Mouse (Mus musculus) myocyte (in vitro differentiated cells): ENCODE measurements around the gene Sfxn1. TPM values are rescaled to one million over a fixed set of nuclear protein-coding genes. Genes with fewer than 3 reads are reported as not detected.

Experiments
- H3K27me3 ChIP-seq: one replicate; pipeline ENCODE4 v1.6.1; 2011; ENCODE audit not compliant: control insufficient read depth, insufficient read depth, insufficient read length
- H3K36me3 ChIP-seq: one replicate; pipeline ENCODE4 v1.6.1; 2011; ENCODE audit not compliant: control insufficient read depth, insufficient read depth
- H3K4me2 ChIP-seq: one replicate; pipeline ENCODE4 v1.6.1; 2011; ENCODE audit warnings: low read depth, control low read depth
- H3K4me3 ChIP-seq: one replicate; pipeline ENCODE4 v1.5.1; 2011; ENCODE audit warnings: mild to moderate bottlenecking, control low read depth, moderate library complexity
- H3K79me2 ChIP-seq: one replicate; pipeline ENCODE4 v1.6.1; 2011; ENCODE audit not compliant: control insufficient read depth, insufficient read depth
- H3ac ChIP-seq: one replicate; pipeline ENCODE4 v1.6.1; 2011; ENCODE audit not compliant: control insufficient read depth, insufficient read length
- CEBPB ChIP-seq: IDR thresholded peaks from 2 replicates; pipeline ENCODE4 v1.6.1; 2011; ENCODE audit warnings: mild to moderate bottlenecking, moderate library complexity; ENCODE audit not compliant: poor library complexity, insufficient read depth, severe bottlenecking
- E2F4 ChIP-seq: IDR thresholded peaks from one replicate; pipeline ENCODE4 v1.6.1; 2011; ENCODE audit warnings: mild to moderate bottlenecking, control low read depth, moderate library complexity; ENCODE audit not compliant: insufficient read depth
- MAX ChIP-seq: IDR thresholded peaks from one replicate; pipeline ENCODE4 v1.6.1; 2011; ENCODE audit warnings: low read depth, mild to moderate bottlenecking, control low read depth
- MYOD1 ChIP-seq, 3 experiments: IDR thresholded peaks; one replicate each; pipeline ENCODE4 v1.6.1; 2011; ENCODE audit warnings: control low read depth in 2 of 3, low read depth in 2 of 3, mild to moderate bottlenecking in 2 of 3, moderate library complexity in 1 of 3; ENCODE audit not compliant: insufficient read length in 2 of 3, control insufficient read depth in 1 of 3
- MYOG ChIP-seq, 3 experiments: IDR thresholded peaks; one replicate each; pipeline ENCODE4 v1.6.1; 2011; ENCODE audit warnings: control low read depth in 2 of 3, low read depth in 2 of 3, mild to moderate bottlenecking in 2 of 3; ENCODE audit not compliant: insufficient read length in 2 of 3, control insufficient read depth in 1 of 3, insufficient read depth in 1 of 3
- POLR2A ChIP-seq: IDR thresholded peaks from one replicate; pipeline ENCODE4 v1.6.1; 2011; ENCODE audit warnings: low read depth, mild to moderate bottlenecking, control low read depth, moderate library complexity; ENCODE audit not compliant: insufficient read length
- POLR2AphosphoS2 ChIP-seq: IDR thresholded peaks from one replicate; pipeline ENCODE4 v1.6.1; 2011; ENCODE audit warnings: low read depth, control low read depth; ENCODE audit not compliant: insufficient read length
- REST ChIP-seq: IDR thresholded peaks from one replicate; pipeline ENCODE4 v1.6.1; 2011; ENCODE audit warnings: mild to moderate bottlenecking, control low read depth, moderate library complexity; ENCODE audit not compliant: insufficient read depth, insufficient read length
- SRF ChIP-seq: IDR thresholded peaks from one replicate; pipeline ENCODE4 v1.6.1; 2011; ENCODE audit warnings: low read depth; ENCODE audit not compliant: control insufficient read depth, insufficient read length
- TCF12 ChIP-seq: IDR thresholded peaks from one replicate; pipeline ENCODE4 v1.6.1; 2011; ENCODE audit warnings: mild to moderate bottlenecking, control low read depth; ENCODE audit not compliant: poor library complexity, insufficient read depth, severe bottlenecking
- TCF3 ChIP-seq: IDR thresholded peaks from one replicate; pipeline ENCODE4 v1.6.1; 2011; ENCODE audit warnings: low read depth, control low read depth; ENCODE audit not compliant: insufficient read length
- USF1 ChIP-seq: IDR thresholded peaks from one replicate; pipeline ENCODE4 v1.6.1; 2011; ENCODE audit warnings: low read depth, mild to moderate bottlenecking, control low read depth, moderate library complexity
- polyA plus RNA-seq: library from polyadenylated mRNA; unstranded; fragments of >200 nt; fragmentation: generic; extraction: Trizol; gene quantifications from one replicate; pipeline ENCODE4 v1.2.1, GENCODE M21; 2012; ENCODE audit warnings: missing spikeins

Gene Sfxn1
- polyA plus RNA-seq, 1 experiment, result 10.9 TPM

GRCm38 (mm10) chr13:54097797-54098196 is 26.1 kb downstream of the Sfxn1 start:
- Histone ChIP-seq H3K79me2 (no peaks in the 10 kb centered on the region), H3K36me3 (peaks cover 14% of the 10 kb centered on the region), H3K4me2 (no peak overlapping the region), H3ac (no peak overlapping the region), H3K4me3 (no peak overlapping the region), H3K27me3 (no peaks in the 10 kb centered on the region)
- TF ChIP-seq TCF3 (no peak), MAX (no peak), POLR2AphosphoS2 (no peak), TCF12 (no peak), MYOD1 (IDR thresholded peaks at IDR 0.05; ENCODE audit: control insufficient read depth in 1 of 3, insufficient read length in 2 of 3, low read depth in 2 of 3) (no peak), MYOG (IDR thresholded peaks at IDR 0.05; ENCODE audit: control insufficient read depth in 1 of 3, insufficient read depth in 1 of 3, insufficient read length in 2 of 3, low read depth in 2 of 3) (no peak)

GRCm38 (mm10) chr13:54101031-54101820 is 29.6 kb downstream of the Sfxn1 start:
- no peaks in the 10 kb centered on the region for H3K27me3 ChIP-seq
- H3K4me3 ChIP-seq, result no peak overlapping the region
- peaks cover 11% of the 10 kb centered on the region for H3K36me3 ChIP-seq
- no peaks in the 10 kb centered on the region for H3K79me2 ChIP-seq
- peak; percentile 7 for TF ChIP-seq USF1
- TF ChIP-seq MYOD1 (IDR thresholded peaks at IDR 0.05; ENCODE audit: control insufficient read depth in 1 of 3, insufficient read length in 2 of 3, low read depth in 2 of 3), result peak in 1 of 3 experiments; percentile 18
- no peak for TF ChIP-seq POLR2A
- peak overlapping the region; percentile 89 for H3K4me2 ChIP-seq
- H3ac ChIP-seq, result no peak overlapping the region

GRCm38 (mm10) chr13:54102061-54102460 is 30.4 kb downstream of the Sfxn1 start:
- no peak overlapping the region for H3K4me3 ChIP-seq
- no peak for TF ChIP-seq SRF
- no peak for TF ChIP-seq TCF12
- TF ChIP-seq USF1, result no peak
- no peak for TF ChIP-seq MAX
- no peak for TF ChIP-seq MYOG (IDR thresholded peaks at IDR 0.05; ENCODE audit: control insufficient read depth in 1 of 3, insufficient read depth in 1 of 3, insufficient read length in 2 of 3, low read depth in 2 of 3)
- TF ChIP-seq TCF3, result no peak
- TF ChIP-seq E2F4, result no peak
- TF ChIP-seq CEBPB, result no peak
- TF ChIP-seq MYOD1 (IDR thresholded peaks at IDR 0.05; ENCODE audit: control insufficient read depth in 1 of 3, insufficient read length in 2 of 3, low read depth in 2 of 3), result no peak
- no peak for TF ChIP-seq REST
- no peak for TF ChIP-seq POLR2A
- no peak for TF ChIP-seq POLR2AphosphoS2
- no peaks in the 10 kb centered on the region for H3K79me2 ChIP-seq
- H3K27me3 ChIP-seq, result no peaks in the 10 kb centered on the region
- H3ac ChIP-seq, result no peak overlapping the region
- peaks cover 20% of the 10 kb centered on the region for H3K36me3 ChIP-seq
- peak overlapping the region; percentile 89 for H3K4me2 ChIP-seq

- Histone ChIP-seq H3K79me2 (no peaks in the 10 kb centered on the region), H3K36me3 (peaks cover 22% of the 10 kb centered on the region), H3K4me2 (no peak overlapping the region), H3K4me3 (no peak overlapping the region), H3ac (no peak overlapping the region), H3K27me3 (no peaks in the 10 kb centered on the region)
- TF ChIP-seq USF1 (no peak), CEBPB (no peak), POLR2A (no peak), E2F4 (no peak), MAX (no peak), SRF (no peak), MYOG (IDR thresholded peaks at IDR 0.05; ENCODE audit: control insufficient read depth in 1 of 3, insufficient read depth in 1 of 3, insufficient read length in 2 of 3, low read depth in 2 of 3) (no peak), MYOD1 (IDR thresholded peaks at IDR 0.05; ENCODE audit: control insufficient read depth in 1 of 3, insufficient read length in 2 of 3, low read depth in 2 of 3) (no peak), REST (no peak), POLR2AphosphoS2 (no peak), TCF3 (no peak), TCF12 (no peak)
Measured at GRCm38 (mm10) chr13:54103271-54103670, 31.6 kb downstream of the Sfxn1 start.

- Histone ChIP-seq H3K4me3 (no peak overlapping the region), H3K79me2 (no peaks in the 10 kb centered on the region), H3K36me3 (peaks cover 22% of the 10 kb centered on the region), H3K4me2 (no peak overlapping the region), H3ac (no peak overlapping the region), H3K27me3 (no peaks in the 10 kb centered on the region)
- no peak for TF ChIP-seq CEBPB
- no peak for TF ChIP-seq POLR2A
- TF ChIP-seq MAX, result no peak
- TF ChIP-seq SRF, result no peak
- TF ChIP-seq MYOG (IDR thresholded peaks at IDR 0.05; ENCODE audit: control insufficient read depth in 1 of 3, insufficient read depth in 1 of 3, insufficient read length in 2 of 3, low read depth in 2 of 3), result no peak
- TF ChIP-seq POLR2AphosphoS2, result no peak
- no peak for TF ChIP-seq TCF12
- no peak for TF ChIP-seq USF1
- TF ChIP-seq MYOD1 (IDR thresholded peaks at IDR 0.05; ENCODE audit: control insufficient read depth in 1 of 3, insufficient read length in 2 of 3, low read depth in 2 of 3), result no peak
Measured at GRCm38 (mm10) chr13:54103866-54104265, 32.2 kb downstream of the Sfxn1 start.
